Mouse (Mus musculus) thymus, postnatal 36 days (tissue): ENCODE data around the gene Adcy9.

Experiments used
- DNase-seq, 2 experiments: peaks; one replicate each; pipeline ENCODE4 v3.0.0; 2022; ENCODE audit warnings: mixed read lengths in 2 of 2

Adcy9 gene

DNA sequence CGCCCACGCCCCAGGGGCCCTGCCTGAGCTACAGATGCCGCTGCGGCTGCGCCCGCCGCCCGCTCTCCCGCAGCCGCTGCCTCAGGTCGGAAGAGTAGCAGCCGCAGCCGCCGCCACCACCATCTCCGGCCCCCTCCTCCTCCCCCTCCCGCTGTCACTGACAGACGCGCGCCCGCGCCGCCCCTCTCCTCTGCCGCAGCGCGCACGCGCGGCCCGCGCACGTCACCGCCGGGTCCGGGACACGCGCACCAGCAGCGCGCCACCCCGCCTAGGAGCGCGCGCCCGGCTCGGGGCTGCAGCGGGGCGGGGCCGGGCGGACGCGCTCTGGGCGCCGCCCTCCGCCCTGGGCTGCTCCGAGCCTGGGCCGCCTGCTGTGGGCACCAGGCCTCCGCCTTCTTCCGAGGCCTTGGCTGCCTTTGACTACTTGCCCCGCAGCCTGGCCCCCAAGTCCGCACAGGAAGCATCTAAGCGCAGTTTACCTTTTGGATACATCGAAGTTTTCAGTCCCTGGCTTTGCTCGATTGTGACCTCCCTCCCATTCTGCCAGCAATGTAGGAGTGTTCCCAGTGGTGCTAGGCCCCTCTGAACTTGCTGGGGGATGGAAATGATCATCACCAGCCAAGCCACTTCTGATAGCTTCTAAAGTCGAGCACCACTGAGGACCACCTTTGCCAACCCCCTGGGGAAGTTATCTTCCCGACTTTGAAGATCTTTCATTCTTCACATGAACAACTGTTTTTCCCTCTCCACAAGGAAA lies at the start of gene Adcy9:
Gene Adcy9 (minus strand): TSS at position 201 of the 757 bp plus-strand sequence.
- peak; percentile 93 to 95 for DNase-seq

DNA sequence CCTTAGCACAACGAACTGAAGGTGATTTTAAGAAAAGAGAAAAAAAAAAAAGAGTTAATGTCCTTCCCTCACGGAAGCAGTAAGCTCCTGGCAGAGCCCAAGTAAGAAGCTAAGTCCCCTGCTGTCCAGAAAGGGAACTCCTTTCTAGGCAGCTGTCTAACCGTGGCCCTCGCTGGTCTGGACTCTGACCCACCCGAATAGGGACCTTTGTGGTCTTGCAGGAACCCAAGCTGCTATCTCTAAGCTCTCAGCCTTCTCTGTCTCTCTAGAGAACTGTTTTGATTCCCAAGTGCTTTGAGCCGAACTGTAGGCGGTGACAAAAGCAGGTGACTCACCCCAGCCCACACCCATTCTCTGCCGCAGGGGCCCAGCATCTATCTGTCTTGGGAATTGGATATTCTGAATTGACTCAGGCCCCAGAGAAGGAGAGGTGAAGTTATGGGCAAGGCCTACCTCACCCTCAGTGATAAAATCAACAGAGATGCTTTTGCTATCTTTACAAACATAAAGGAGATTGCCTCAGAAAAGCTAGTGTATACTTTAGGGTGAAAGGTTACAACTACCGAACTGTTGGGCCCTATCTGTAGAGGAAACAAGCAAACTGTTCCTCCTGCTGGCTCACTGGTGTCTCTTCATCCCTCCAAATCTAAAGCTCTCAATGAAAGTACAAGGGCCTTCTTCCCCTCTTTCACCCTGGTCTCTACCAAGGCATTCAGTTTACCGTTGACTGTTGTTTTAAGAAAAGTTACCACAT lies 49.5 kb upstream of the Adcy9 start:
- no peak for DNase-seq

DNA sequence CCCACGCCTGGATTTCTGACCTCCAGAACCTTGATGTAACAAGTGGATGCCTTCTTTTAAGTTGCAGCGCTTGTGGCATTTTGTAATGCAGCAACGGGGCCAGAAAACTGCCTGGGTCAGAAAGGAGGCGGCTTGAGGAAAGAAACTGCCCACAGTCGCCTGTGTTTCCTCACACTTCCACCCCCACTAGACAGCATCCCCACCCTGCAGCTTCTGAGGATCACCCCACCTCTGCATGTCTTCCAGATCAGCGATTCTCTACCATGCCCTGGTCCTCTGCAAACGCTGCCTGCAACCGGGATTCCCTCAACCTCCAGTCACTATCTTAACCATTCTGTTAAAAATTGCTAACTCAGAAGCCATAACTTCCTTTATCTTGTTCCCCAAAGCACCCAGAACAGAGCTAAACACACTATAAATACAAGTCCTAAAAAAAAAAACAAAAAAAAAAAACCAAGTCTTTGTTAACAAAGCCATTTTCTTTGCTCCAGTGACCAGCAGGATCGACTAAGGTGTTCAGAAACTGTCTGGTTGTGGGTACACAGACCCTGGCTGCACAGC lies 44.3 kb upstream of the Adcy9 start:
- DNase-seq: no peak

GRCm38 (mm10) chr16:4457927-4458326 lies 37.6 kb upstream of the Adcy9 start:
- DNase-seq: no peak

DNA sequence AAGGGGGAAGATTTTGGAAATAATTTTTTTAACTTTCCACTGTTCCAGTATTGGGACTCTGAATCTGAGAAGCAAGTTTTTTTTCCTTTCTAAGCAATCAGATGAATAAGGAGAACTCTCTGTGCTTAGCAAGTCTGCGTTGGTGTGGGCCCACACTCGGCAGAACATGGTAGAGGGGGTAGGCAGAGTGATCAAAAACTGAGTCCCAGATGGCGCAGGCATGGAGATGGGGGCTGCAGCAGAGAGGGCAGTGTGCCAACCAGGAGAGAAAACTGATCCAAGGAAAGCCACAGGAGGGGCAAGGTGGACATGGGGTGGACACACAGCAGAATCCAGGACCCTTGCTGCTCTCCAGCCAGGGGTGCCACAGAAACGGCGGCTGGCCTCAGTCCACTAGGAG lies 36.1 kb upstream of the Adcy9 start:
- DNase-seq: no peak

DNA sequence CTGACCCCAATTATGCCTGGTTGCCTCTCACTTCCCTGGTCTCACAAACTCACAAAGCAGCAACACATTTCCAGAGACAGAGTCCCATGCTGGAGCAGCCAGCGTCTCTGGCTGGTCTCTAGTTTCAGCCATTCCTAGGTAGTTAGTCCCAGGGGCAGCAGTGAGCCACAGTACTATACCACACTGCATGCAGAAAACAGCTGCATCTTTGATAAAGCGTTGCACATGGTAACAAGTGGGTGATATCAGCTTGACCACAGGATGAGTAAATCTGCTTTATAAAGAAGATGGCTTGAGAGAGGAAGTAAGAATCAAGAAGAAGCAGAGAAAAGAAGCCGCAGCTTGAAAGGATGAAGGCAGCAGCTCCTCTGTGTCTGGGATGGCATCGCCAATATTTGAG lies 35.4 kb upstream of the Adcy9 start:
- no peak for DNase-seq

GRCm38 (mm10) chr16:4454563-4454962 lies 34.3 kb upstream of the Adcy9 start:
- DNase-seq: no peak

DNA sequence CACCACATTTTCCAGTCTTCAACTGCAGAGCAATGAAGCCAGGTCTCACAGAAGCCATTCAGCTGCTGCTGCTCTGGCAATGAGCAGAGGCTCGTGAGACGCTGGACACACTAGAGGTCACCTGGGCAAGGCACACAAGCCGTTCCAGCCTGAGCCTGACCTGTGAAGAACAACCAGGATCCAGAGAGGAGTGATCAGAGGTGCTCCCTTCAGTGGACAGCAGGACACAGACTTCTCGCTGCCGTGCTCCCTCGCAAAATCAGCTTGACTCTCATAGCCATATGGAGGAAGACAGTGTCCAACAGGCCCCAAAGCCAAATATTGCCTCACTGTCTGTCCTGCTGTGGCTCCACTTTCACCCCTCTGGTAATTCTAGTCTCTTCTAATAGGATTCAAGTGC lies 29.1 kb upstream of the Adcy9 start:
- DNase-seq: no peak

GRCm38 (mm10) chr16:4448235-4448634 lies 27.9 kb upstream of the Adcy9 start:
- no peak for DNase-seq

DNA sequence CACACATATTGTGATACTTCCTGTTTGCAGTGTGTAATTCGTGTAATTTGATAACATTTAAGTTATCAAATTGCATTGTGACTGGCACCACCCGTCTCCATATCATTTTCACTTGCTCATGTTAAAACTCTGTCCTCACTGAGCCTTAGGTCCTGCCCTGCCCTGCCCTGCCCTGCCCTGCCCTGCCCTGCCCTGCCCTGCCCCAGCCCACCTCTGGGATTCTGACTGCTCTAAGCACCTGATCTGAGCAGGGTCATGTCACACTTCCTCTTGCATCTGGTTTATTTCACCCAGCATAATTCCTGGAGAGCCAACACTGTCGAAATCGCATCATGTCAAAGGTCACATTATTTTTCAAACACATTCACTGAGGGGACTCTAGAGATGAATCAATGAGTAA lies 26.1 kb upstream of the Adcy9 start:
- DNase-seq: no peak

- no peak for DNase-seq
These were observed 24.1 kb upstream of the Adcy9 start for GRCm38 (mm10) chr16:4444378-4444777.

GRCm38 (mm10) chr16:4439302-4440066 lies 19.2 kb upstream of the Adcy9 start:
- no peak for DNase-seq

GRCm38 (mm10) chr16:4436738-4437137 lies 16.4 kb upstream of the Adcy9 start:
- DNase-seq: no peak

DNA sequence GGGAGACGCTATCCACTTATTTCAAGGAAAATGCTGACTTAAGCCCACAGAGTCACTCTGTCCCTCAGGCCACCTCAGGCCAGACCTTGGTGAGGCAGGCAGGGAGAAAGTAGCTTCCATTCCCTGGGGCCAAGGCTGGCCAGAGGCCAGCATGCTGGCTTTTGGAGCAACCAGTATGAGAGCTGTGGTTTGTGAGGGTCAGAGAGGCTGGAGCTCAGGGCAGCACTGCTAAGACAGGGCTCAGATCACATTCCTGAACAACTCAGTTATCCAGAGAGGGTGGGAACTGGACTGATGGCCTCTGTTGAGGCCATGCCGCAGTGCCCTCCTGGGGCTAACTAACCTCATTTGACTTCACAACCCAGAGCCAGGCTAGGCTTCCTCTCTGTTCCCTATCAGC lies 15.1 kb upstream of the Adcy9 start:
- DNase-seq: no peak

DNA sequence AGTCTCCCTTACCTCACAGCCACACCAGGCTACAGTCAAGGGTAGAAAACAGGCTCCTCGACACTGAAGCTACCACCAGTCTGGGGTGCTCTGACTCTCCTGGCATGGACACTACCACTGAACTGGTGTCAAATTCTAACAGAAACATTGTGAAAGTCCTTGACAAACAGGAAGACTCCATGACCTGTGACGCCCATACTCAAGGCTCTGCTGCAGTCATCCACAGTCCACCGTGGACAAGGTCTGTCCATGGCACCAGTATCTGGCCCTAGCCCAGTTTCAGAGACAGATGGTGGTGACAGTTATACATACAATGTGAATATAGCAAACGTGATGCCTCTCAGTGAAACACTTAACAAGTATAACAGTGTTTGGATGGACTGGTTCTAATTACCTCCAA lies 11.5 kb upstream of the Adcy9 start:
- DNase-seq: no peak

DNA sequence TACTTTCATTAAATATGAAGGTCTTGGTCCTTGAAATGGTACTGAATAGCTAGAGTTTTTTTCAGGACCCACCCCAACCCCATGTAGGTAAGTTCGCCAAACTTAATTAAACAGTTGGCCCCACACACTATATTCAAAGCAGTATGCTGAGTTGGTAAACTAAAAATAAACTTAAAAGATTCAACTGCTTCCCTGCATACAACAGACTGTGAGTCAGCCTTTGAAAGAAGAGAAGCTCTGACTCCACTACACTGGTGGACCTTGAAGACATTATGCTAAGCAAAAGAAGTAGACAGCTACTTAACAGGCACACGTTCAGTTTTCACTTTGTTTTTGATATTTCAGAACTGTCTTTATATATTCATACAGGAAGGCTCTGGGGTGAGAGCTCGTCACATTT lies 10.7 kb upstream of the Adcy9 start:
- DNase-seq: no peak

DNA sequence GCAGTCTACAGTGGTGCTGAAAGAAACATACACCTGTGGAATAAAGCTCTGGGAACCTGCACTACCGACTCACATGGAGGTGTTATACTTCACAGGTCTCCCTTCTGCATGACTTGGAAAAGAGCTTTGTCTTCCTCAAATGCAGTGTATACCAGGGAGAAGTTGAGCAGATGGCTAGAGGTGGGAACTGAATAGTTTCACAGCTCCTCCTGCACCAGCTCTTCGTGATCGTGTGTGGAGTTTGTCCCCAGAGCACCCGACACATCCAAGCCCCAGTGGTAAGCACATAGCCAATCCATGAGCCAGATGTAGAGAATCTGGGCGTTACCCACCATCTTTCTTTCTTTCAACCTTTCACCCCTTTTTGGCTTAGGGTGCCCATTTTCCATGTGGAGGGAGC lies 9.9 kb upstream of the Adcy9 start:
- DNase-seq: no peak

- no peak for DNase-seq
These were observed 5.4 kb upstream of the Adcy9 start for GRCm38 (mm10) chr16:4425658-4426234.

DNA sequence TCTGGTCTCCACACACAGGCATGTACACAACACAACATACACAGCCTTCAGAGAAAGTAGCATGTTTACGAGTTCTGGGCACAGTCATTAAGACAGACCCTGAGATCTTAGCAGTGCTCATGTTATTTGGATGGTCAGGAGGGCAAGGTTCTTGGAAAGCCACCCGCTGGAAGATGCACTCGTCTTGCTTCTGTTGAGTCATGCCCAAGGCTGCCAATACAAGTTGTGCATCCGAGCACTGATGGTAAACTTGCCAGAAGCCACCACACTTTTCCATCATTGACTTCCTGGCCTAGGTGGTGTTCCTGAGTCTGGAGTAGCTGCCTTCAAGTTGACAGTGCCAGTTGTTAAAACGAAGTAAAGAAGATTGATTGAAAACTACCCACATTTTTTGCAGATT lies 3.3 kb upstream of the Adcy9 start:
- DNase-seq: no peak

- DNase-seq: no peak
These were observed 2.7 kb upstream of the Adcy9 start for GRCm38 (mm10) chr16:4422991-4423390.

DNA sequence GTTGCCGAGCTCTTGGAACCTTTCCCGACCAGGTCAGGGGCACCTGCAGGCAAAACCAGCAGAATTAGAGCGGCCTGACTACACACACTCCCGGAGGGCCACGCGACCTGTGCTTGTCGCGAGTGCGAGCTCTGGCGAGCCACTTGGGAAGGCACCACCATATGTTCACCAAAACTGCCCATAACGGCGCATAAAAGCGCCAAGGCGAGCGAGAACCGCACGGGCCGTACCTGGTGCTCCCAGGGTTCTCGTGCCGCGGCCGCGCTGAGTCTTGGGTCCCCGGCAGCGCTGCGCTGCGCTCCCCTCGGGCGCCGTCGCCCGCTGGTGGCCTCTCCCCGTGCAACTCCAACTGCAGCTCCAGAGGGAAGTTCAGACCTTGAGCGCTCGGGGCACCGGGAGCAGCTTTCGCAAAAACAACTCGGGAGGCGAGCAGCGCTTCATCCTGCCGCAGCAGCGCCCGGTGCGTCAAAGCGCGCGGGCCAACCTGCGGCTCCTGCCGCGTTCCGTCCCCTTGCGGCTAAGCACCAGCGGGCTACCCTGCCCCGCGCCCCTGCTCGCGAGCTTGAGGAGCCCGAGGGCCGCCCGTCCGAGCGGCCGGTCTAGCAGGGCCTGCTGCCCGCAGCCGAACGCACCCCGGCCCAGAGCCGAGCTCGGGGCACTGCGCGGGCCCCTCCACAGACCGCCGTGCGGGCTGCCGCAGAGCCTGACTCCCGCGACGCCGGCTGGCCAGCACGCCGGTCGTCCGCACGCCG lies 576 bp downstream of the Adcy9 start:
- peak in 1 of 2 experiments; percentile 54 for DNase-seq
